Mouse (Mus musculus) brain, embryonic 14.5 days (tissue): ENCODE data around the gene Ephb1.

Source experiments
- CTCF ChIP-seq: fragments of 200-500 bp; IDR thresholded peaks from 2 replicates; pipeline ENCODE4 v1.5.1; 2012; ENCODE audit warnings: inconsistent platforms, mild to moderate bottlenecking, moderate library complexity, borderline replicate concordance; ENCODE audit not compliant: insufficient read depth, insufficient read length; ENCODE audit errors: extremely low read depth
- POLR2A ChIP-seq: fragments of 200-500 bp; IDR thresholded peaks from 2 replicates; pipeline ENCODE4 v1.6.1; 2012; ENCODE audit warnings: mild to moderate bottlenecking, inconsistent platforms, borderline replicate concordance; ENCODE audit not compliant: poor library complexity, insufficient read depth, insufficient read length, severe bottlenecking; ENCODE audit errors: extremely low read depth

DNA sequence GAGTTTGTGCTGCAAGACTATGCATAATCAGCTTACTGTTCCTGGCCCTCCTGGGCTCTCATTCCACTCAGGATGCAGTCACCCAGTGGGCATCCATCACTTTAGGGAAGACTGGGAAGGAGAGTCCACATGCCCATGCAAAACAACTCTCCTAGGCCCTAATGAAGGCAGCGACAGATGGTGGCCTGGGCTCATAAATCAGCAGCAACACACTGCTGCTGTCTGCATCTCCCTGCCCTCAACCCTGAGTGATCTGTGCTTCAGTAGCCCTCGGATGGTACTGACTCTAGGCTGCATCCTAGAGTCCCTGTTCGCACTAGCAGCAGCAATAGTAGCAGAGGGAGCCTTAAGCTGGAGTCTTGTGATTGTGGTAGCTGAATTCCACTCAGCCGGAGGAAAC is 114.3 kb downstream of the Ephb1 start:
- TF ChIP-seq POLR2A (no peak), CTCF (no peak)
